Mouse (Mus musculus): ENCODE data around the gene Plekhm1.

The Plekhm1 gene

DNA sequence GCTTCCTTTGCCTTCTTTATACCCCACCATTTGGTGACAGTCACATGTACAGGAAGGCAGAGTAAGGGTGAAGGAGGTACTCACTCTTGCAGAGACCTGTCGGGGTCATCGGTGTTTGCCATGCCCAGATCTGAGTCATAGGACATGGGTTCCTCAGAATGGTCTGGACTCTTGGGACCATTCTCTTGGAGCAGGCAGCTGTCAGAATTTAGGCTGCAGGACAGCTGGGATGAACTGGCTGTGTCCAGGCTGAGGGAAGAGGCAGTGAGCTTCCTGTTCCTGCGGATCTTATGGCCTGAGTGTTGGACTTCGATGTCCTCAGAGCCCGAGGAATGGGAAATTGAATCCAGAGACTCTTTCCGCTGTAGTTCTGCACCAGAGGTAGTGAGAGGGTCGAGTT lies 17.9 kb downstream of the Plekhm1 start:
- no peak for DNase-seq (ENCODE audit: low spot score in 2 of 2)

DNA sequence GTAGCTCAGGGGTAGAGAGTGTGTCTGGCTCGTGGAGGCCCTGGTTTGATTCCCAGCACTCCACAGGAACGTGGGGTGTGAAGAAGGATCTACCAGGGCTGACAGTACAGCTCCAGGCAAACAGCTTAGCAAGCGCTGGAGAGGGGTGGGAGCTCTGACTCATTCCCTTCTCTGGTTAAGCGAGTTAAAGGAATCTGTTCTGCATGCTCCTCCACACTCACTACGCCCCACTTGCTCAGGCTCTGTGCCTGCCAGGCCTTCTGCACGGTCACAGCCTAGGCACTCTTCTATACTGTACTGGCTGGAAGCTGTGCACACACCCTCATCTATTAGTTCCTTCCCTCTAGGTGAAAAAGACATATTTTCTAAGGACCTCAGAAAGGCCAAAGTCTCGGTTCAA lies 18.5 kb downstream of the Plekhm1 start:
- no peak for DNase-seq (ENCODE audit: low spot score in 2 of 2)

DNA sequence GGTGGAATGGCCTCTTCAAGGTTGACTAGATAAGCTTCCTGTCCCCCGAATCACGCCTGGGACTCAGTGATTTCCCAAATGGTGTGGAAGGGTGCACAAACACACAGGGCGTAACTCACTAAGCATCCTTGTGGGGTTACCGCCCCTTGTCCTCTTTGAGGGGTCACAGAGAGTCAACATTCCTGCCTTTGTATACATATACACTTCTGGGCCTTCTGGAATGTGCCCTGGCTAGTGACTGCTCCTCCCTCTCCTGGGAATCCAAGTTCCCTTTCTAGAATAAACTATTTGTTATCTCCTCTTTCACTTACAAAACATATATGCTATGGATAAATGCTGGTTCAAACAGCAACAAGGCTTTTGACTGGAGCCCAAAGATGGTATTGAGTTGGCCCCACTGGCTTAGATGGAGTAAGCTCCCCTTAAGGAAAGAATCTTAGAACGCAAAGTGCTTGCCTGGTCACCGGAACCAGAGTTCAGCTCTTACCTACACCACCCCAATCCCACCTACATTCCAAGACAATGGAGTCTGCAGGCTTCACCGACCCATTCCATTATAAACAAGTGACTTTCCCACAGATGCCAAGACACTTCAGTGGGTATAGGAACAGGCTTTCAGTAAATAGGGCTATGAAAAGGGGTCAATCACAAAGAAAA lies 24.5 kb downstream of the Plekhm1 start:
- DNase-seq (ENCODE audit: low spot score in 2 of 2): no peak

DNA sequence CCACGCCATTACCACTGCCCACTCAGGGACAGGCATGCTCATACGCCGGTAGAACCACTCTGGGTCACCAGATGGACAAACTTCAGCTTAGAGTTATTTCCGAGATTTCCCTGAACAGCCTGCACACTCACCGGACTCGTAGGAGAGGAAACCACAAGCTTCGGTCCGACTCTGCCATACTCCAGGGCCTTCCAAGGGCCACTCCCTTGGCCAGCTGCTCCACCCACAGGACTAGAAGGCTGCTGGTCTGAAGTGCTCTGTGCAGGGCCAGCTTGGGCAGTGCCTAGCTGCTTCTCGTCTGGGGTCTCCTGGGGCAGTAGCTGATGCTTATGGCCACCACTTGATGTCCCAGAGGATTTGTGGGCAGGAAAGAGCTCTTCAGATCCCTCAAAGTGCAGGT lies 25.7 kb downstream of the Plekhm1 start:
- no peak for DNase-seq (ENCODE audit: low spot score in 2 of 2)

DNA sequence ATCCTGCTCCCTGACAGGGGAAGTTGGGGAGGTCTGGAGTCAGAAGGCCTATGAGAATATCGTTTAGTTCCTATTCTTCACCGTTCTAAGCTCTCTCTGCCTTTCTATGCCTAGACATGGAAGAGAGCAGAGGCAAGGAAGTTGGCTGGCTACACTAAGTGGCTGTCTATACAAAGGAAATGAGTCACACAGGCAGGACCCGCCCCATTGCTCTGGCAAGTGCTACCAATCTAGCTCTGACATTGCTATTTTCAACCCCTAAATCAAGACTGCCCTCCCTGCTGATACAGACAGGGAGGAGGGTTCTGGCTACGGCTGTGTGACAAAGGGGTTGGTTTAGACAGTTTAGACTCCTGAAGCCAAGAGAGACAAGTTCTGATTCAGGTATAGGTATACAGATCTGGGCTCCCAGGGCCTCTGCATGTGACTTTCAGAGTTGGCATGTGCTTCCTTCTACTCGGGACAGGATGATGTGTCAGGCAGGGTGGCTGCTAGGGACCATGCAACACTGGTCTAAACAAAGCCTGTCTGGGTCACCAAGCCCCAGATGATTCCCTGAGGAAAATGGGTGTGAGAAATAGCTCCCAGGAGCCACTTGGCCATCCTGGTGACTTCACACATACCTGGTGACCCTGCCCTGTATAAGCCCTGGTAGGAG lies 30.4 kb downstream of the Plekhm1 start:
- DNase-seq (ENCODE audit: low spot score in 2 of 2): no peak

DNA sequence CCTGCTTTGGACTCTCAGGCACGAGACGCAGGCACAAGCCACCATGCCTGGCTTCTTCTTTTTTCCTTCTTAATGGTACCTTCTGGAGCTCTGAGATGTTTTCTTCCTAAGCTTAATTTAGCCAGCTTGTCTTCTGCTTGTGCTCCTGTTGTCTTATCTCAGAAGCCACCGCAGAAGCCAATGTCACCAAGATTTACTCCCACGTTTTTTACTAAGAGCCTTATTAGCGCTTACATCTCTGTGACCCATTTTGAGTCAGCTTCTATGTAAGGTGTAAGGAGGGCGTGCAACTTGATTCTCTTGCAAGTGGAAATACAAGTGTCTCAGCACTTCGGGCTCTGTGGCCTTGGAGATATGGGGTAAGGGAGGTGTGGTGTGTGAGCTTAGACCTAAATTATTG lies 31.0 kb downstream of the Plekhm1 start:
- no peak for DNase-seq (ENCODE audit: low spot score in 2 of 2)

DNA sequence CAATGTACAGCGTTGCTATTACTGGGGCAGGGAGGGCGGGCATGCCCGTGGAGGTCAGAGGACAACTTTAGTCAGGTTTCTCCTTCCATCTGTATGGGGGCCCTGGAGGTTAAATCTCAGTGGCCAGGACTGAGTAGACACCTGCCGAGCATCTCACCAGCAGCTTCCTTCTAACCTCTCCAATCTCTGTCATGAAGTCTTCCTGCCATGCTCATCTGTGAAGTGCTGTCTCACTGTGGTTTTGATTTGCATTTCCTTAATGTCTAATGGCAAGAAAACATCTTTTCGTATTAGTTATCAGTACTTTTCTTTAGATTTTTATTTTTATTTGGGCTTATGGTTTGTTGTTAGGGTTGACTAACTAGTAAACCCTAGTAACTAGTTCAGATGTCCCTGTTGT lies 32.0 kb downstream of the Plekhm1 start:
- DNase-seq (ENCODE audit: low spot score in 2 of 2): no peak

DNA sequence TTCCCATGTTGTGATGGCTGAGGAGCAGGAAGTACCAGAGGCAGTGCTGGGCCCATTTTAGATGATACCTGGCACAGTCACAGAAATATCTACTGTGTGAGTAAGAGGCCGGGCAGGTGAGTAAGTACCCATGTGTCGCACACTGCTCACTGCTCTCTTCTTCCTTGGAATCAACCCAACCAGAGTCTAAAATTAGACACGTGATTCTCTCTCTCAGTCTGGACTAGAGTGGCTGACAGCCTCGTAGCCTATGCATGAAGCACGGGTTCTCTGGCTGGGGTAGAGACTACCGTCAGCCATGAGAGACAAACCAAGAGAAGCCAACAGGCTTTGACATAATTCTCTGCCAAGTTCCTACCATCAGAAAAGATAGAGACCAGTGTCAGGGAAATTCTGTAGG lies 34.1 kb downstream of the Plekhm1 start:
- no peak for DNase-seq (ENCODE audit: low spot score in 2 of 2)

DNA sequence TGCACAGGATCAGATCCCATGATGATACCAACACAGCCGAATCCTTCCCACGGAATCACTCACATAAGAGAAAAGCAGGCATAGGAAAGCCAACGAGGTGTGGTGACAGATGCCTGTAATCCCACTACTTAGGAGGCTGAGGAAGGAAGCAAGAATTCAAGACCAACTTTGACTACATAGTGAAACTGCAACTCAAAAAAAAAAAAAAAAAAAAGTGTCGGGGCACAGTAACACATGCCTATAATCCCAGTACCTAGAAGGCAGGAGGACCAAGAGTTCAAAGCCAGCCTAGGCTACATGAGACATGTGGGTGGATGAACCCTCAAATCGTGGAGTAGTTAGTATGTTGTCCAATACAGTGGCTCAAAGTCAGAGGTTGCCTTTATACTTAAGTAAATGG lies 36.7 kb downstream of the Plekhm1 start:
- DNase-seq (ENCODE audit: low spot score in 2 of 2): no peak

DNA sequence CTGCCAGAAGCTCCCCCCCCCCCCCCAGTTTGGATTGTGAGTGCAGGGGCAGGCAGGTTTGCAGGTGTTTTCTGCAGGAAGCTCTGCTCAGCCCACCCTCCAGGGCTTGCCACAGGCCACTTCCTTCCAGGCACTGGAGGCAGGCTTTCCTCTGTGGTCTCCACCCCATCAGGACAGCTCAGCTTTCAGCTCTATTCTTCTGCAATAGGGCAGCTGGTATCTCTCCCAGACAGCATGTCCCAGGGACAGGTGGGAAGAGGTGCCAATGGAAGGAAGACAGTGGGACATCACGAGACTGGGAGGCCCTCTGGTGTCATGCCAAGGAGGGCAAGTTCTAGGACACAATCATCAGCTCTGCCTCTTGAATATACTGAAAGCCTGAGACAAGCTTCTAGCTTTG lies 37.2 kb downstream of the Plekhm1 start:
- DNase-seq (ENCODE audit: low spot score in 2 of 2): no peak

DNA sequence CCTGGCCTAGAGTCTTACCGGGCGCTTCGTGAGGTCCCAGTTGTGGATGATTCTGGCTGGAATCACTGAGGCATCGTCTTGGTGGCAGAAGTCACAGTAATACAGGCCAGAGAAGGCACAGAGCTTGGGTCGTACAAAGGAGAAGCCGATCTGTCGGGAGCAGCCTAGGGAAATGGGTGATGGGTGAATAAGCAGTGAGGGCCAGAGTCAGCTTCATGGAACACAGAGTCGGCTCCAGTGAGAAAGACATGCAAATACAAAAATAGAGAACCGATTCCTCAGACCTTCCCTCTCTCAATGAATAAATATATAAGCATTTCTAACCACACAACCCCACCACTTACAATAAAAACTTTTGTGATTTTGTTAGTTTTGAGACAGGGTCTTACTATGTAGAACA lies 38.6 kb downstream of the Plekhm1 start:
- DNase-seq (ENCODE audit: low spot score in 2 of 2): no peak

DNA sequence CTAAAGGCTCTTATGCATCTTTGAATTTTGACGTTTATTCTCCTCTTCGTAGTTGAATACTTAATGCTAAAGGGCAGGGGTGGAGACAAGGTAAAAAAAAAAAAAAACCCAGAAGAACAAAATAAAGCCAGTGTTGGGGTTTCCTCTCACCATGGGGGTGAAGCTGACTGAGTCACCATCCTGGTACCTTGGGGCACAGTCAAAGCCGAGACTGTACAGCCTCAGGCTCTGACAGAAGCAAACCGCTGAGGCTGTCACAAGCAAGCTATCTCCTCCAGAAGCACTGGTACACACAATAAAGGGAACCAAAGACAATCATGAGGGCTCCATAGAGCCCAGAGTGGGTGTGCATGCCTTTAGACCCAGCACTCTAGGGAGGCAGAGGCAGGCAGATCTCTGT lies 39.9 kb downstream of the Plekhm1 start:
- no peak for DNase-seq (ENCODE audit: low spot score in 2 of 2)

DNA sequence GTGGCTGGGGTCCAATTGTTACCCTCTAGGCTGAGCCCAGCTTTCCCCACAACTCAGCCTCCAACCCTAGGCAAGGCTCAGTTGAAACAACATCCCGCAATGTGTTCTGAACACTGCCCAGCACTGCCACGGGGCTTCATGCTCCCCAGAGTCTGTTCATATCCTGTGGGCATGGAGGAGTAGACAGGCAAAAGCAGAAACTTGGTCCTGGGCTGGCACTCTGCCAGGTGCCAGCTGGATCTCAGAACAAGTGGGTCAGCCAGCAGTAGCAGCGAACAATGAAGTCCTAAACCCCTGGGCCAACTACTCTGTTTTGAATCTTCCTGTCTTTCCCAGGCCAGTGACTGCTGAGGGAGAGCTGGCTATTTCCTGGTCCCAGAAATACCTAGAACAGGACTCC lies 40.4 kb downstream of the Plekhm1 start:
- DNase-seq (ENCODE audit: low spot score in 2 of 2): no peak

DNA sequence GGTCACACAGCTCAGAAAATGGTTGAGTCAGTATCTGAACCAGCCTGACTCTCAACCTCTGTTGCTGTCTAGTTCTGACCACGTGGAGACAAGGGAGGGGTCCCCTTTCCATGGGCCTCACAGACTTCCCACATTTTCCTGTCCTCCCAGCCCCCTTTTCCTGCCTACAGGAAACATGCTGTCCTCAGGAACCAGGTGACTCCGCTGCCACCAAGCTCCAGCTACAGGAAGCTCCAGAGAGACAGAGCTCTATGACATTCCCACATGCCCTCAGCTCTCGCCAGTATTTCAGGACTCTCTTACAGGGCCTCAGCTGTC lies 41.3 kb downstream of the Plekhm1 start:
- DNase-seq (ENCODE audit: low spot score in 2 of 2): no peak

DNA sequence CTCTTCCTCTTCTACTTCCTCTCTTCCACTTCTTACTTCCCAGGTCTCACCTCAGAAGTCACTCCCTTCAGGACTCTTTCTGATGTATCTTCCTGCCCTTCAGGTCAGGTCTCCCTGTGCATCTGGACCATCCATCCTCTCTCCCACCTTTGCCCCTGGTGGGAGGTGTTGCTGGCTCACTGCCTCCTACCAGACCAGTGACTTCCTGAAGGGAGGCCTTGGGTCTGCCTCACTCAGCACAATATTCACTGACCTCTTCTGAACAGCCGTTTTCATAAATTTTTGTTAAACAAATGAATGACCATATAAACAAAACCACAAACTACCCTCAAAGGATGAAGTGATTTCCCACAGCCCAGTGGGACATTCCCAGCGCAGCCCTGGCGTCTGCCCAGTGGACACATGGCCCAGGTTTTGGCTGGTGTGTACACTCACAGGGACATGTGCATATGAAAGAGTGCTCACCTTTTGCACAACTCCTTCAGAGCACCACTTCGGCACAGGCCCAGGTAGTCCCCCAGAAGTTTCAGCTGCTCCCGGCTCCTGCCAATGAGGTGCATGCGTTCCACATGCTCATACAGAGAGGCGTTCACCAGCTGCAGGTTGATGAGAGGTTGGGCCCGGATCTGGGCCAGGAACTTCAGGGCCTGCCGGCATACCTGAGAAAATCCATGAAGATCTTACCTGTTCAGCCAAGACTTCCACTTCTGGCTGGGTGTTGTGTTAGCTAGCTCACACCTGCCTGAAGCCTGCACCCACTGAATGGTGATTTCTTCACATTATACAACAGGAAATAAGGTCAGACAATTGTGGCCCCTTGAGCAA lies 41.9 kb downstream of the Plekhm1 start:
- no peak for DNase-seq (ENCODE audit: low spot score in 2 of 2)

DNA sequence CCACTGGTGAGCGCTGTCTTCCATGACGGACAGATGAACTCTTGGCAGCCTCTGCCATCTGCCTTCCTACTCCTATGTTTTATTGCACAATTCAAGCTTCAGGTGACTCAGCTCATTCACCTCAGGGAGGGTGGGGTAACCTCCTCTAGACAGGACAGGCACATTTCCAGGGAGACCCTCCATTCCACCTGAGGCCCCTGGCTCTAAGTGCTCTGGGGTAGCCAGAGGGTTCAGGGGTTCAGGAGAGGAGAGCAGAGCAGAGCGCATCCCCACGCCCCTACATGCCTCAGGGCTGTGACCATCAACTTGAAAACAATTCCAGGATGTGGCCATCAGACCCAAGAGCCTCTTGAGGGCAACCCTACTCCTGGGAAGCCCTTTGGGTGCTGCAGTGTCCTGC lies 47.0 kb downstream of the Plekhm1 start:
- DNase-seq (ENCODE audit: low spot score in 2 of 2): no peak

DNA sequence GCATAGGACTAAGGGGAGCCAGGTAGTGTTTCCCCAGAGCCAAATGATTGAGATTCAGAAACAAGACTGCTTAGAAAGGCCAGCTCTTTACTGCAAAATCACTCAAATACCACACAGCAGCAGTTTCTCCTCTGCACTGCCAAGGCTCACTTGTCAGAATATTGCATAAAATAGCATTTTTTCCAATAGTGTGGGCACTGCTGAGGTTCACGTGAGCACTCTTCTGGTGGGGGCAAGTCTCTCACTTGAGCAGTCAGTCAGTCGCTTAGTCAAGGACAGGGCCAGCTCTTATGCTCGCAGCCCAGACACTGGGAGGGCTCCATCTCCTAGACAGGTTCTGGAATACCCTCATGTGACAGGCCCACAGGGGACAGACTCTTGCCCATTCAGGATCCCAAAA lies 47.5 kb downstream of the Plekhm1 start:
- no peak for DNase-seq (ENCODE audit: low spot score in 2 of 2)

DNA sequence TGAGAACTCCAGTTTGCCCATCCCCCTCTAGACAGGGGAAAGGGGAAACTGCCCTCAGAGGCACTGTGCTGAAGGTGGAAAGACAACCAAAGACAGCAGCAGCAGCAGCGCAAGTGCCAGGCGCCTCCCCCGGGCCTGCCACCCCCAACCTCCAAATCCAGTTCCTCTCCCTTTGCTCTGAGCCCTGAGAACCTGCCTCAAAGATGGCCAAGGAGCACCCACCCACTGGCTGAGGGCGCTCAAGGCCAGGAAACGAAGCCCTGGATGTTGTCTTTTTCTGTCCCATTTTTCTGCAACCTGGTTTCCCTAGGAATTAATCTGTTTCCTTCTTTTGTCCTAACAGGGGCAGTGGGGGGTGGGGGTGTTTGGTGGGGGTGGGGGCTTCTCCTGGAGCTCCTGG lies 48.2 kb downstream of the Plekhm1 start:
- no peak for DNase-seq (ENCODE audit: low spot score in 2 of 2)

DNA sequence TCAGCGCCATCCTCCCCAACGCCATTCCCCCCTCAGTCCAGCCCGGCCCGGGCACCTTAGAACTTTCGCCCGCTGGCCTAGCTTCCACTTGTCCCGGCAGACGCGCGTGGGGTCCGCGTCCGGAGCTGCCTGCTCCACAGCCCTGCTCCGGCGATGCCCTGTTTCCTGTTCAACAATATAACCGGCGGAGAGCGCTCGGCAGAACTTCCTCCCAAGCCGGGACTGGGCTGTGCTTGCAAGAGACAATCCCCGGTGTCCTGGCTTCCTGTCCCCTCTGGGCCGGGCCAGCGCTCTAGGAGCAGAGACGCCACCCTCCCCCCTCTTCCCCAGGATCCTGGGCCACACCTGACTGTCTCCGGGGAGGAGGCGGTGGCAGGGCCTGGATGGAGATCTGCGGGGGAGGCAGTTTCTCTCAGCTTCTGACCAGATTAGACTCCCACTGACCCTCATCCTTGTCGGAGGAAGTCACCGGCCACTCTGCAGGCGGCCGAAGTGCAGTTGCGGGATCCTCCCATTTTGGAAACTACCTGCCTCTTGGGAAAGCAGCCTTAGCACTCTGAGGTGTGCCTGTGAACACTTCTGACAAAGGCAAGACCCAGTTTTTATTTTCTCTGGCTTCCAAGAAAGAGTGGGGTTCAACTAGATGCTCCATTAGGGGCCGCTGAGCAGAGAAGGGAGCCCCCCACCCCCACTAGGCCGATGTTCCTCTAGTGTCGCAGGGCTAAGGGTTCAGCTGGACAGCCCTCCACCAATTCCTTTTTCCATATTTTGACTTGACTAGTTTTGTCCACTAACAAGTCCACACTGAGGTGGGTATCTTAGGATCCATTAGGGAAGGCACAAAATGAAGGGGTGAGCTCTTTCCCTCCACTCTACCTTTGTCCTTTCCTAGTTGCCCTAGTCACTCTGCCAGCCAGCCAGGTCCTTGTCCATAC lies 49.0 kb downstream of the Plekhm1 start, which contains the start of gene Arhgap27:
Arhgap27 (minus strand) TSS at position 479 of the 935 bp plus-strand sequence.
- DNase-seq (ENCODE audit: low spot score in 2 of 2): peak; percentile 57 to 74

DNA sequence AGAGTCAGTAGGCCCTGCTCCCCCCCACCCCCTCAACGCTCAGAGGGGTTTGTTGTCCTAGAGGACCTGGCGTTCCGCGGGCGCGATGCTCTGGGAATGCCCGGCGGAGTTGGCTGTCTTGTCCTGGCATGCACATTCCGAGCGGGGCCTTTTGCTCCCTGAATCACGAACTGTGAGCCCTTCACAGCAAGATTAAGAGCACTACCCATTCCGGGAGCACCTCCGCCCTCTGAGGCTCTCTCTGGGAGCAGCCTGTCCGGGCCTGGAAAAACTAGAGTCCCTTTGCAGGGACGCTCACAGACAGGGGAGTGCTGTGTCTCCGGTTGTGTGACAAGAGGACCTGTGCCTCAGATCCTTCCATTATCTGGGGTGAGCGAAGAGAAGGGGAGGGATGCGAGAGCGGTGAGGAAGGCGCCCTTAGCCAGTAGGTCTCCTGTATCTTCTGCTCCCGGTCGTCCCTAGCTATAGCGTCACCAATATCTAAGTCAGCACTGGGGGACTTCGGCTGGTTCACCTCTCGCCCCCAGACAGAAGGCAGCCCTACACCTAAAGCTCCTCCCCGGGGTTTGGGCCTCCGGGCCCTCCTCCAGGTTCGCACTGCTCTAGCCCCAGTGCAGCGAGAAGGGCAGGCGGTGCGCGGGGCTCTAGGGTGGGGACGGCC lies 49.8 kb downstream of the Plekhm1 start:
- DNase-seq (ENCODE audit: low spot score in 2 of 2): no peak

DNA sequence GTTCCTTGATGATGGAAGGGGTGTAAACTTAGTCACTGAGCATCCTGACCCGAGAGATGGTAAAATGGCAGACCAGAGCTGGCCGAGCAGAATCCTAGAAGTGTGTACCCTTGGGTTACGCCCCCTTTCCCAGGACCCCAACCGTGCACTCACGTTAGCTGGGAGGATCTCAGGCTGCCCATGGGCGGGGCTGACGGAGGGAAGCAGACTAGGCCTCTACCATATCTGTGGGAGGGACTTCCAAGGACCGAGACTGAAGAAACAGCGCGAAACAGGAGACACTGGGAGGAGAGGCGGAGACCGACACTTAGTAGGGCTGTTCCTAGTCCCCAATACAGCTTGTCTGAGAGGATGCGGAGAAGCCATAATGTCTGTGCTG lies 50.4 kb downstream of the Plekhm1 start:
- DNase-seq (ENCODE audit: low spot score in 2 of 2): no peak

Data from urinary bladder, postnatal 4 days (tissue).